Mouse (Mus musculus) lung, embryonic 14.5 days (tissue): ENCODE measurements at regions not wholly inside any gene's neighbourhood (a gene's known extent, or its start where the extent isn't known, plus 50 kb on each side); places are given as distances from the start of the nearest gene placed in this dataset.

ENCODE experiments used
- ATAC-seq: fragments of 200-750 bp; cut with Nextera tagmentation; 2 replicates; pipeline ENCODE4 v1.8.0; 2017; ENCODE audit warnings: mild to moderate bottlenecking, moderate TSS enrichment, moderate library complexity; ENCODE audit not compliant: insufficient read depth
- DNase-seq: peaks from one replicate; pipeline ENCODE4 v3.0.0-alpha.2; 2015
- H3K27ac ChIP-seq: fragments of 300-500 bp; sonication (generic); 2 replicates; pipeline ENCODE4 v1.5.1; 2014; ENCODE audit warnings: low read depth, mild to moderate bottlenecking, moderate library complexity
- H3K27me3 ChIP-seq: fragments of 300-500 bp; sonication (generic); 2 replicates; pipeline ENCODE4 v1.6.1; 2014; ENCODE audit warnings: low read length, control low read depth; ENCODE audit not compliant: insufficient read depth
- H3K36me3 ChIP-seq: fragments of 300-500 bp; sonication (generic); 2 replicates; pipeline ENCODE4 v1.6.1; 2014; ENCODE audit warnings: control low read depth; ENCODE audit not compliant: insufficient read depth
- H3K4me1 ChIP-seq: fragments of 300-500 bp; sonication (generic); 2 replicates; pipeline ENCODE4 v1.6.1; 2014; ENCODE audit warnings: antibody characterized with exemption, control low read depth; ENCODE audit not compliant: insufficient read depth
- H3K4me2 ChIP-seq: fragments of 300-500 bp; sonication (generic); 2 replicates; pipeline ENCODE4 v1.6.1; 2014; ENCODE audit warnings: mild to moderate bottlenecking
- H3K4me3 ChIP-seq: fragments of 300-500 bp; sonication (generic); 2 replicates; pipeline ENCODE4 v1.5.1; 2014; ENCODE audit warnings: low read depth, low read length
- H3K9ac ChIP-seq: fragments of 300-500 bp; sonication (generic); 2 replicates; pipeline ENCODE4 v1.6.1; 2014
- H3K9me3 ChIP-seq: fragments of 300-500 bp; sonication (generic); 2 replicates; pipeline ENCODE4 v1.6.1; 2016; ENCODE audit warnings: low read depth, low read length, control low read depth
- CTCF ChIP-seq: IDR thresholded peaks from 2 replicates; pipeline ENCODE4 v1.5.1; 2016; ENCODE audit warnings: antibody characterized with exemption, low read depth
- WGBS: fragments of 180-500 bp; shearing (Covaris S2); extraction: QIAGEN DNeasy Blood & Tissue Kit; methylation state at CpG from one replicate; pipeline ENCODE4 v1.1.7; 2014; 5-methylcytosine and 5-hydroxymethylcytosine counted together

GRCm38 (mm10) chr13:3743692-3744457, 60.2 kb downstream of the Calml3 start:
- no peak for TF ChIP-seq CTCF
- no peak for ATAC-seq
- Histone ChIP-seq H3K9ac (no peak overlapping the region), H3K4me2 (no peak overlapping the region), H3K9me3 (no peaks in the 10 kb centered on the region), H3K4me1 (peaks cover 26% of the 10 kb centered on the region), H3K36me3 (no peaks in the 10 kb centered on the region), H3K27me3 (no peaks in the 10 kb centered on the region), H3K27ac (peak overlapping the region; percentile 30; the same call in 1 of the 2 replicates), H3K4me3 (no peak overlapping the region)
- WGBS = 83% methylated on average over 6 of the region's 6 CpGs
- no peak for DNase-seq

DNA sequence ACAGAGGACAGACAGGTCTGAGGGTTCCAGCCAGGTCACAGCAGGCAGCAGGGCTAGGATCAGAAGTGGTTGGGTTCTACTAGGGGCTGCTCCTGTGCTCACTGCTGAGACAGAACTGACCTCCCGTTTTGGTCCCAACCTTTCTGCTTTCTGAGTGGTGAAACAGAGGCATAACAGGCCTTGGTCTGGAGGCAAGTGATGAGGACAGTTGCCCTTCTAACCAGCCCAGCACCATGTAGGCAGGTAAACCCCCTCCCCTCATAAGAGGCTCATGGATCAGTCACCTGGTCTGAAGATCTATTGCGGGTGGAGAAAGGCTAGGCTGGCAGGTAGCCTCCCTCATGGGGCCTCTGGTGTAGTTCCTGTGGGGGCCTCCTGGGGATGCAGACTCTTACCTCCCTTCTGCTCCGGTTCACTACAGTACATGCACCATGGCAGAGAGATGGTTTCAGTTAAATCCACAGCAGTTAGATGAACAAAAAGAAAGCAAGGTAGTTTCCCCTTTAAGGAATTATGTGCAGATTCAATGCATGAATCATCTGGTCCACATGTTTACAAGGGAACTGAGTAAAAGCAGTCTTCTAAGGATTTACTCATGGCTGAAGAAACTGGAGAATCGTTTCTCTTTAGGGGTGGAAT, 61.2 kb downstream of the Calml3 start:
- 19% methylated on average over 4 of the region's 4 CpGs for WGBS
- ATAC-seq = peak; percentile 78
- peak overlapping the region; percentile 86 for H3K27ac ChIP-seq
- no peaks in the 10 kb centered on the region for H3K9me3 ChIP-seq
- H3K36me3 ChIP-seq = no peaks in the 10 kb centered on the region
- no peaks in the 10 kb centered on the region for H3K27me3 ChIP-seq
- peak; percentile 29 for DNase-seq
- peak; percentile 43 for TF ChIP-seq CTCF
- H3K9ac ChIP-seq = no peak overlapping the region
- H3K4me2 ChIP-seq = 0 out of 2 replicates have a peak overlapping the region, but pooled peaks have one; percentile 13
- no peak overlapping the region for H3K4me3 ChIP-seq
- H3K4me1 ChIP-seq = peaks cover 26% of the 10 kb centered on the region

DNA sequence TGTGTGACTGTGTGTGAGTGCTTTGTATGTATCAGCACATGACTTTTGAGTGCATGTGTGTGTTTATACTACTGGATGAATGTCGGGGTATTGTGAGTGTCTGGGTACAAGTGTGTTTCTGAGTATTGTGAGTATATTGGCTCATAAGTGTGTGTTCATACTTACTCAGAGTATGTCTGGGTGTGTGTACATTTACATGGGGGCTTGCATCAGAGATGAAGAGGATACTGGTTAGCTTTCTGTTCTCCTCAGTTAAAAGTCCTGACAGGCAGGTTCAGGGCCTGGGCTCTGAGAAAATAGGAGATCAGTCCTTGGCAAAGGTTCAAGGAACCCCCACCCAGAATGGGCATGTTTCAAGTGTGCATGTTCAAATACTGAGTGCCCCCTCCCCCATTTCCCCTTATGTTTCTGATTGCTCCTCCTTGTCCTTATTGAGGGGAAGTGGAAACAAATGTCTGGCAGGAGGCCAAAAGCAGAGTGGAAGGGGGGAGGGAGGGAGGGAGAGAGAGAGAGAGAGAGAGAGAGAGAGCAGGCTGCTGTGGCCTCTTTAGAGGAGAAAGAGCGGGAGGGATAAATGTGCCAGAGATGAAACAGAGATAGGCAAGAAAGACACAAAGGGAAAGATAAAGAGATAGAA, 61.9 kb downstream of the Calml3 start:
- 0 out of 2 replicates have a peak overlapping the region, but pooled peaks have one; percentile 13 for H3K4me2 ChIP-seq
- no peaks in the 10 kb centered on the region for H3K36me3 ChIP-seq
- H3K27me3 ChIP-seq = no peaks in the 10 kb centered on the region
- no peaks in the 10 kb centered on the region for H3K9me3 ChIP-seq
- peak; percentile 88 for DNase-seq
- no peak overlapping the region for H3K9ac ChIP-seq
- no peak for TF ChIP-seq CTCF
- peak; percentile 79 for ATAC-seq
- peak overlapping the region; percentile 86 for H3K27ac ChIP-seq
- peaks cover 26% of the 10 kb centered on the region for H3K4me1 ChIP-seq
- no peak overlapping the region for H3K4me3 ChIP-seq
- WGBS = 12% methylated on average over 2 of the region's 2 CpGs

- DNase-seq (no peak), ATAC-seq (peak; percentile 42; the same call in 1 of the 2 replicates)
- H3K27me3 ChIP-seq = no peaks in the 10 kb centered on the region
- 0 out of 2 replicates have a peak overlapping the region, but pooled peaks have one; percentile 44 for H3K27ac ChIP-seq
- no peak overlapping the region for H3K4me3 ChIP-seq
- no peak overlapping the region for H3K9ac ChIP-seq
- no peaks in the 10 kb centered on the region for H3K9me3 ChIP-seq
- no peaks in the 10 kb centered on the region for H3K36me3 ChIP-seq
- no peak overlapping the region for H3K4me2 ChIP-seq
- H3K4me1 ChIP-seq = 0 out of 2 replicates have a peak, but pooled peaks cover 6% of the 10 kb centered on the region
- TF ChIP-seq CTCF = no peak
- 14% methylated on average over 2 of the region's 2 CpGs for WGBS
Observed at GRCm38 (mm10) chr13:3730699-3731021, 73.5 kb downstream of the Calml3 start.

DNA sequence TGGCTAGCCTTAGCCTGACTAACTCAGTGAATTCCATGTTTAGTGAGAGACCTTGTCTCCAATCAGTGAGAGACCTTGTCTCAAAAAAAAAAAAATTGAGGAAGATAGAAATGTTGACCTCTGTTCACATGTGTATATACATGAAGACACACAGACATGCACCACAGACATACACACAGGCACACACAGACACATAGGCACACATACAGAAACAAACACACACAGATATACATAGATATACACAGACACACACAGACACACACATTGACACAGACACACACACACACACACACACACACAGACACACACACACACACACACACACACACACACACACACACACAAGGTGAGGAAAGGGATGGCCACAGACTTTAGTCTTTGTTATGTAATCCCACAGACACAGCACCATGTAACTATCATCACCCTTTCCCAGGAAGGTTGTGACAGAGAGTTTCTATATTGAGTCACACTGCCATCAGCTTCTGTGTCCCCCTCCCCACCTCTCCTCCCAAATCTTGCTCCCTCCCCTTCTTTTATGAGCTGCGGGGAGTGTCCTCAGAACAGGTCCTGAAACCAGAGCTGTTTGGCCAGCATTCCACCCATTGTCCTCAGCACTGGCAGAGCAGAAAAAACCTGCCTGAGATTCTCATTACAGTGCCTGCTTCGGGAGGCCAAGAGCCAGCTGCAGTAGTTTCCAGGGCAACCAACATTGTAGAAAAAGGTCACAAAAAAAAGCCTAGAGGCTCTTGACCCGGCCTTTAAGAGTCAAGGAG, 74.0 kb downstream of the Calml3 start:
- ATAC-seq (peak; percentile 90), DNase-seq (peak; percentile 61)
- H3K4me2 ChIP-seq = no peak overlapping the region
- no peaks in the 10 kb centered on the region for H3K9me3 ChIP-seq
- H3K36me3 ChIP-seq = no peaks in the 10 kb centered on the region
- H3K27me3 ChIP-seq = no peaks in the 10 kb centered on the region
- 0 out of 2 replicates have a peak, but pooled peaks cover 6% of the 10 kb centered on the region for H3K4me1 ChIP-seq
- TF ChIP-seq CTCF = no peak
- H3K9ac ChIP-seq = no peak overlapping the region
- H3K4me3 ChIP-seq = no peak overlapping the region
- WGBS = 10% methylated on average over 3 of the region's 3 CpGs
- H3K27ac ChIP-seq = 0 out of 2 replicates have a peak overlapping the region, but pooled peaks have one; percentile 44

- TF ChIP-seq CTCF = no peak
- no peak for ATAC-seq
Observed at GRCm38 (mm10) chr13:3728888-3729287, 75.2 kb downstream of the Calml3 start.

More at GRCm38 (mm10) chr13:3728888-3729287, 75.2 kb downstream of the Calml3 start:
- H3K27me3 ChIP-seq = no peaks in the 10 kb centered on the region
- H3K4me1 ChIP-seq = 0 out of 2 replicates have a peak, but pooled peaks cover 6% of the 10 kb centered on the region
- no peak overlapping the region for H3K9ac ChIP-seq
- no peak overlapping the region for H3K4me2 ChIP-seq
- H3K9me3 ChIP-seq = no peaks in the 10 kb centered on the region
- H3K36me3 ChIP-seq = no peaks in the 10 kb centered on the region
- DNase-seq = no peak
- WGBS = 60% methylated on average over 3 of the region's 3 CpGs
- H3K27ac ChIP-seq = no peak overlapping the region
- no peak overlapping the region for H3K4me3 ChIP-seq
